Mouse (Mus musculus) CH12.LX (cell line): ENCODE results near the gene Fam3c.

ENCODE experiments used
- CTCF ChIP-seq, 2 experiments: IDR thresholded peaks in 1 of 2; conservative IDR thresholded peaks in 1 of 2; 2 replicates each; pipeline ENCODE4 v1.5.1; 2011 to 2012; ENCODE audit warnings: low read depth in 2 of 2, low read length in 2 of 2, improper control_type of control experiment in 1 of 2, inconsistent platforms in 1 of 2, mild to moderate bottlenecking in 1 of 2, moderate library complexity in 1 of 2
- POLR2A ChIP-seq: IDR thresholded peaks from 2 replicates; pipeline ENCODE4 v1.6.1; 2011; ENCODE audit warnings: low read depth, mild to moderate bottlenecking, improper control_type of control experiment, low read length
- UBTF ChIP-seq: IDR thresholded peaks from 2 replicates; pipeline ENCODE4 v1.6.1; 2012; ENCODE audit warnings: low read depth, mild to moderate bottlenecking, inconsistent platforms, low read length, improper control_type of control experiment, moderate library complexity
- USF1 ChIP-seq: IDR thresholded peaks from 2 replicates; pipeline ENCODE4 v1.6.1; 2014; ENCODE audit warnings: low read depth, mild to moderate bottlenecking, inconsistent platforms, low read length, improper control_type of control experiment
- ZC3H11A ChIP-seq: IDR thresholded peaks from 2 replicates; pipeline ENCODE4 v1.6.1; 2012; ENCODE audit warnings: low read depth, mild to moderate bottlenecking, inconsistent platforms, low read length, improper control_type of control experiment
- ZMIZ1 ChIP-seq: IDR thresholded peaks from 2 replicates; pipeline ENCODE4 v1.6.1; 2012; ENCODE audit warnings: low read depth, mild to moderate bottlenecking, inconsistent platforms, low read length, improper control_type of control experiment

- 0 out of 2 replicates have a peak, but pooled peaks have one; percentile 26 for TF ChIP-seq POLR2A
- no peak for TF ChIP-seq USF1
- no peak for TF ChIP-seq ZC3H11A
- TF ChIP-seq ZMIZ1, result no peak
- TF ChIP-seq UBTF, result no peak
- TF ChIP-seq CTCF (conservative IDR thresholded peaks at IDR 0.05 in 1 of 2, IDR thresholded peaks at IDR 0.05 in 1 of 2; ENCODE audit: low read depth in 2 of 2, low read length in 2 of 2), result no peak
Measured at GRCm38 (mm10) chr6:22269840-22270521, 86.1 kb downstream of the Fam3c start.
